Mouse (Mus musculus) cortical plate, adult 2 months (tissue): ENCODE measurements around the gene Il1rap. TPM values are rescaled to one million over a fixed set of nuclear protein-coding genes. Genes with fewer than 3 reads are reported as not detected.

Source experiments
- H3K27ac ChIP-seq: fragments of 200-500 bp; 2 replicates; pipeline ENCODE4 v1.5.1; 2012; ENCODE audit warnings: low read length, control low read depth, inconsistent platforms; ENCODE audit not compliant: insufficient read depth
- H3K4me1 ChIP-seq: fragments of 200-500 bp; 2 replicates; pipeline ENCODE4 v1.6.1; 2011; ENCODE audit warnings: low read length; ENCODE audit not compliant: control insufficient read depth, insufficient read depth
- H3K4me3 ChIP-seq: fragments of 200-500 bp; 2 replicates; pipeline ENCODE4 v1.5.1; 2011; ENCODE audit warnings: mild to moderate bottlenecking, low read length, control low read depth; ENCODE audit not compliant: insufficient read depth
- CTCF ChIP-seq: fragments of 200-500 bp; IDR thresholded peaks from 2 replicates; pipeline ENCODE4 v1.5.1; 2011; ENCODE audit warnings: mild to moderate bottlenecking, control low read depth, low read length; ENCODE audit not compliant: insufficient read depth; ENCODE audit errors: extremely low read depth
- POLR2A ChIP-seq: fragments of 200-500 bp; IDR thresholded peaks from 2 replicates; pipeline ENCODE4 v1.6.1; 2011; ENCODE audit warnings: mild to moderate bottlenecking, low read length, control low read depth; ENCODE audit not compliant: insufficient read depth; ENCODE audit errors: extremely low read depth
- polyA plus RNA-seq: library from polyadenylated mRNA; depleted of rRNA; stranded (reverse); fragments of >200 nt; gene quantifications from 2 replicates; pipeline ENCODE4 v1.2.3, GENCODE M21; 2012; rRNA removed

Il1rap gene
- polyA plus RNA-seq = 28.0 and 29.2 TPM in 2 replicates

GRCm38 (mm10) chr16:26581048-26581912, at the start of gene Il1rap:
Il1rap (plus strand) TSS chr16:26581704.
- TF ChIP-seq POLR2A = peak; percentile 76; the same call in 1 of the 2 replicates
- TF ChIP-seq CTCF = no peak
- Histone ChIP-seq H3K27ac (peak within 1 kb of the TSS; percentile 63), H3K4me3 (peak within 1 kb of the TSS; percentile 72), H3K4me1 (peaks cover 2% of the 10 kb centered on the region)

GRCm38 (mm10) chr16:26532287-26532686, 49.2 kb upstream of the Il1rap start:
- no peak for TF ChIP-seq POLR2A
- no peak for TF ChIP-seq CTCF
- H3K27ac ChIP-seq = no peak overlapping the region
- H3K4me1 ChIP-seq = no peaks in the 10 kb centered on the region
- H3K4me3 ChIP-seq = no peak overlapping the region

- H3K4me1 ChIP-seq = no peaks in the 10 kb centered on the region
- H3K27ac ChIP-seq = no peak overlapping the region
- no peak overlapping the region for H3K4me3 ChIP-seq
- TF ChIP-seq POLR2A = no peak
- no peak for TF ChIP-seq CTCF
These were observed 35.2 kb upstream of the Il1rap start for GRCm38 (mm10) chr16:26546170-26546878.

- H3K4me1 ChIP-seq = no peaks in the 10 kb centered on the region
- TF ChIP-seq POLR2A (no peak), CTCF (no peak)
- H3K27ac ChIP-seq = no peak overlapping the region
- H3K4me3 ChIP-seq = no peak overlapping the region
These were observed 34.7 kb upstream of the Il1rap start for GRCm38 (mm10) chr16:26546879-26547206.

- no peak overlapping the region for H3K27ac ChIP-seq
- H3K4me1 ChIP-seq = no peaks in the 10 kb centered on the region
- TF ChIP-seq POLR2A = no peak
- TF ChIP-seq CTCF = no peak
- no peak overlapping the region for H3K4me3 ChIP-seq
These were observed 32.3 kb upstream of the Il1rap start for GRCm38 (mm10) chr16:26549221-26549620.

GRCm38 (mm10) chr16:26552234-26552633, 29.3 kb upstream of the Il1rap start:
- H3K27ac ChIP-seq = no peak overlapping the region
- H3K4me3 ChIP-seq = no peak overlapping the region
- TF ChIP-seq CTCF = no peak
- TF ChIP-seq POLR2A = no peak
- H3K4me1 ChIP-seq = no peaks in the 10 kb centered on the region

GRCm38 (mm10) chr16:26558797-26559196, 22.7 kb upstream of the Il1rap start:
- H3K4me3 ChIP-seq = no peak overlapping the region
- H3K27ac ChIP-seq = no peak overlapping the region
- H3K4me1 ChIP-seq = no peaks in the 10 kb centered on the region
- no peak for TF ChIP-seq POLR2A
- no peak for TF ChIP-seq CTCF

- no peak for TF ChIP-seq POLR2A
- no peak for TF ChIP-seq CTCF
- no peaks in the 10 kb centered on the region for H3K4me1 ChIP-seq
- no peak overlapping the region for H3K4me3 ChIP-seq
- H3K27ac ChIP-seq = no peak overlapping the region
These were observed 19.8 kb upstream of the Il1rap start for GRCm38 (mm10) chr16:26561743-26562142.

GRCm38 (mm10) chr16:26562771-26563170, 18.7 kb upstream of the Il1rap start:
- no peak for TF ChIP-seq POLR2A
- TF ChIP-seq CTCF = no peak
- Histone ChIP-seq H3K4me3 (no peak overlapping the region), H3K27ac (no peak overlapping the region), H3K4me1 (no peaks in the 10 kb centered on the region)

GRCm38 (mm10) chr16:26569387-26569978, 12.0 kb upstream of the Il1rap start:
- H3K27ac ChIP-seq = no peak overlapping the region
- H3K4me1 ChIP-seq = no peaks in the 10 kb centered on the region
- no peak for TF ChIP-seq CTCF
- no peak overlapping the region for H3K4me3 ChIP-seq
